Mouse (Mus musculus) heart, embryonic 14.5 days (tissue): ENCODE measurements at regions not wholly inside any gene's neighbourhood (a gene's known extent, or its start where the extent isn't known, plus 50 kb on each side); places are given as distances from the start of the nearest gene placed in this dataset.

Experiments used
- ATAC-seq: fragments of 200-750 bp; cut with Nextera tagmentation; 2 replicates; pipeline ENCODE4 v1.8.0; 2017; ENCODE audit warnings: low read depth, moderate TSS enrichment; ENCODE audit not compliant: insufficient number of reproducible peaks, insufficient read depth, low FRiP score
- H3K27ac ChIP-seq, 2 experiments: fragments of 200-500 bp in 1 of 2; fragments of 300-500 bp in 1 of 2; sonication (generic) in 1 of 2; replicated peaks in 1 of 2; 2 replicates each; pipeline ENCODE4 v1.5.1; 2012 to 2014; ENCODE audit warnings: low read depth in 2 of 2, low read length in 2 of 2, control low read depth in 1 of 2, mild to moderate bottlenecking in 1 of 2, mixed read lengths in 1 of 2; ENCODE audit not compliant: control insufficient read depth in 1 of 2, insufficient read depth in 1 of 2
- H3K27me3 ChIP-seq: fragments of 300-500 bp; sonication (generic); 2 replicates; pipeline ENCODE4 v1.6.1; 2014; ENCODE audit warnings: mild to moderate bottlenecking, low read length, control low read depth; ENCODE audit not compliant: control insufficient read depth, insufficient read depth
- H3K36me3 ChIP-seq: fragments of 300-500 bp; sonication (generic); 2 replicates; pipeline ENCODE4 v1.6.1; 2014; ENCODE audit warnings: mild to moderate bottlenecking, control low read depth, low read length, mixed read lengths; ENCODE audit not compliant: control insufficient read depth, insufficient read depth
- H3K4me1 ChIP-seq, 2 experiments: fragments of 200-500 bp in 1 of 2; fragments of 300-500 bp in 1 of 2; sonication (generic) in 1 of 2; 2 replicates each; pipeline ENCODE4 v1.6.1; 2012 to 2014; ENCODE audit warnings: low read length in 2 of 2, control low read depth in 1 of 2, mixed read lengths in 1 of 2; ENCODE audit not compliant: control insufficient read depth in 2 of 2, insufficient read depth in 2 of 2
- H3K4me2 ChIP-seq: fragments of 300-500 bp; sonication (generic); 2 replicates; pipeline ENCODE4 v1.6.1; 2014; ENCODE audit warnings: mild to moderate bottlenecking, low read length
- H3K4me3 ChIP-seq, 2 experiments: fragments of 200-500 bp in 1 of 2; fragments of 300-500 bp in 1 of 2; sonication (generic) in 1 of 2; 2 replicates each; pipeline ENCODE4 v1.5.1; 2012 to 2014; ENCODE audit warnings: low read length in 2 of 2, mild to moderate bottlenecking in 2 of 2, control low read depth in 1 of 2, low read depth in 1 of 2, moderate library complexity in 1 of 2; ENCODE audit not compliant: control insufficient read depth in 1 of 2, insufficient read depth in 1 of 2
- H3K9ac ChIP-seq: fragments of 300-500 bp; sonication (generic); 2 replicates; pipeline ENCODE4 v1.6.1; 2014; ENCODE audit warnings: mild to moderate bottlenecking, low read length
- H3K9me3 ChIP-seq: fragments of 300-500 bp; sonication (generic); 2 replicates; pipeline ENCODE4 v1.6.1; 2016; ENCODE audit warnings: low read length, control low read depth; ENCODE audit not compliant: control insufficient read depth
- WGBS: fragments of 180-500 bp; shearing (Covaris S2); extraction: QIAGEN DNeasy Blood & Tissue Kit; methylation state at CpG from one replicate; pipeline ENCODE4 v1.1.7; 2014; 5-methylcytosine and 5-hydroxymethylcytosine counted together

GRCm38 (mm10) chr12:73409481-73410085, 123.0 kb downstream of the Slc38a6 start:
- H3K36me3 ChIP-seq, result no peaks in the 10 kb centered on the region
- no peak; the same call in 1 of the 2 replicates for ATAC-seq
- H3K27ac ChIP-seq, result no peak overlapping the region
- H3K9ac ChIP-seq, result no peak overlapping the region
- H3K4me1 ChIP-seq, result peaks cover 16 to 26% of the 10 kb centered on the region in 2 experiments
- 76% methylated on average over 4 of the region's 4 CpGs for WGBS
- H3K27me3 ChIP-seq, result no peaks in the 10 kb centered on the region
- H3K4me2 ChIP-seq, result no peak overlapping the region
- no peak overlapping the region for H3K4me3 ChIP-seq
- no peaks in the 10 kb centered on the region for H3K9me3 ChIP-seq

GRCm38 (mm10) chr12:73408614-73409013, 122.0 kb downstream of the Slc38a6 start:
- H3K4me3 ChIP-seq, result no peak overlapping the region
- no peak overlapping the region for H3K4me2 ChIP-seq
- H3K27ac ChIP-seq, result peak overlapping the region in 1 of 2 experiments; percentile 33; a peak in 2 of 4 replicates
- no peaks in the 10 kb centered on the region for H3K9me3 ChIP-seq
- peaks cover 25 to 35% of the 10 kb centered on the region in 2 experiments for H3K4me1 ChIP-seq
- no peaks in the 10 kb centered on the region for H3K36me3 ChIP-seq
- no peaks in the 10 kb centered on the region for H3K27me3 ChIP-seq
- ATAC-seq, result peak; percentile 48
- no peak overlapping the region for H3K9ac ChIP-seq
- WGBS, result 56% methylated on average over 7 of the region's 7 CpGs

GRCm38 (mm10) chr12:73408165-73408564, 121.6 kb downstream of the Slc38a6 start:
- WGBS, result 59% methylated on average over 11 of the region's 11 CpGs

GRCm38 (mm10) chr12:73406556-73407087, 120.0 kb downstream of the Slc38a6 start:
- 89% methylated on average over 8 of the region's 8 CpGs for WGBS
- Histone ChIP-seq H3K36me3 (no peaks in the 10 kb centered on the region), H3K9ac (no peak overlapping the region), H3K4me1 (peaks cover 40 to 54% of the 10 kb centered on the region in 2 experiments), H3K9me3 (no peaks in the 10 kb centered on the region), H3K27me3 (no peaks in the 10 kb centered on the region), H3K4me3 (no peak overlapping the region), H3K27ac (no peak overlapping the region), H3K4me2 (no peak overlapping the region)
- no peak for ATAC-seq

More at GRCm38 (mm10) chr12:73408165-73408564, 121.6 kb downstream of the Slc38a6 start:
- H3K9me3 ChIP-seq, result no peaks in the 10 kb centered on the region
- ATAC-seq, result no peak
- no peaks in the 10 kb centered on the region for H3K27me3 ChIP-seq
- no peak overlapping the region for H3K9ac ChIP-seq
- no peaks in the 10 kb centered on the region for H3K36me3 ChIP-seq
- H3K4me1 ChIP-seq, result peaks cover 29 to 39% of the 10 kb centered on the region in 2 experiments
- H3K4me2 ChIP-seq, result no peak overlapping the region
- H3K27ac ChIP-seq, result peak overlapping the region in 1 of 2 experiments; percentile 33; a peak in 2 of 4 replicates
- H3K4me3 ChIP-seq, result no peak overlapping the region

- ATAC-seq, result no peak
- WGBS, result 86% methylated on average over 9 of the region's 9 CpGs
- H3K9ac ChIP-seq, result no peak overlapping the region
These were observed 119.0 kb downstream of the Slc38a6 start for GRCm38 (mm10) chr12:73405583-73405982.

DNA sequence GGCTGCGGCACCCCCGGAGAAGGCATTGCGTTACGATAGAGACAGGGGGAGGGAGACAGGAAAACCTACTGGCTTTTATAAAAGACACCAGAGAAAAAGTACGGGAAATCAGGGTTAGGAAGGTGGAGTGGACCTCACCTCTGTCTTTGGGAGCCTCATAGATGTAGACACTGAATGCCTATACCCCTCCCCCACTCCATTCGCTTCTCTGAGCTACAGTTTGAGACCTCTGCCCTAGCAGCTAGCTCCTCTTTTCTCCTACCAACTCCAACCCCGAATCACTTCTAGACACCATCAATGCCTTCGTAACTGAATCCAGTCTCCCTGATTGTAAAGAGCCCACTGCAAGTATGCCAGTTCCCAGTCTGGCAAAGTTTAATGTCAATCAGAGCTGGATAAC, 118.5 kb downstream of the Slc38a6 start:
- Histone ChIP-seq H3K27me3 (no peaks in the 10 kb centered on the region), H3K4me2 (no peak overlapping the region), H3K36me3 (no peaks in the 10 kb centered on the region), H3K9me3 (no peaks in the 10 kb centered on the region), H3K9ac (no peak overlapping the region), H3K4me3 (no peak overlapping the region), H3K4me1 (peaks cover 38 to 46% of the 10 kb centered on the region in 2 experiments), H3K27ac (no peak overlapping the region)
- WGBS, result 57% methylated on average over 8 of the region's 8 CpGs
- no peak for ATAC-seq

More at GRCm38 (mm10) chr12:73405583-73405982, 119.0 kb downstream of the Slc38a6 start:
- Histone ChIP-seq H3K27ac (no peak overlapping the region), H3K36me3 (no peaks in the 10 kb centered on the region), H3K9me3 (no peaks in the 10 kb centered on the region), H3K27me3 (no peaks in the 10 kb centered on the region), H3K4me1 (peaks cover 38 to 46% of the 10 kb centered on the region in 2 experiments), H3K4me2 (no peak overlapping the region), H3K4me3 (no peak overlapping the region)

DNA sequence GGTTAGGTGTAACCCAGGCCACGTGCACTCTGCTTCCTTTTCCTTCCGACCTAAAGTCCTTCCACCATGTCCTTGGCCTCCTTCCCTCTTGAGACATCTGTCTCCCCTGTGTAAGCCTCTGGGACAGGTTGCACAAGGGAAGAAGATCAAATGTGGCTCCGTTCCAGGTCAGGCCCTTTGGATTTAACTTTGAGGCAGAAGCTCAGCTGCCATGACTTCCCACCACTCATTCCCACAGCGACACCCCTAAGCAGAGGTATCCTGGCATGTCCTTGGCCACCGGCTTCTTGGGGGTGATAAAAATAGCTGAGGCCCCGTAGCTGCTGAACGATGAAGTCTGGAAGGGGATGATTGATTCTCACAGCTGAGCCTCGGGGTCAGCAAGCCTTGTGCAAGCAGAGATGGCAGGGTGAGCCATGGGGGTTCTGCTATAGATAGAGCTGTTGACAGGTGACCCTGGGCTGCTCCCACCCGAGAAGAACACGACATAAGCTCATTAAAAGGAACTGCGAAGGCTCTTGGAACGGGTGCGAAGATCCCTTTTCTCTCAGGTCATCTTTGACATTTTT, 117.4 kb downstream of the Slc38a6 start:
- 37% methylated on average over 13 of the region's 13 CpGs for WGBS
- no peak overlapping the region for H3K4me3 ChIP-seq
- no peaks in the 10 kb centered on the region for H3K36me3 ChIP-seq
- H3K4me1 ChIP-seq, result peaks cover 38 to 42% of the 10 kb centered on the region in 2 experiments
- no peak overlapping the region for H3K9ac ChIP-seq
- H3K27ac ChIP-seq, result peak overlapping the region; percentile 92 to 99
- ATAC-seq, result no peak
- no peaks in the 10 kb centered on the region for H3K27me3 ChIP-seq
- H3K4me2 ChIP-seq, result peak overlapping the region; percentile 10; the same call in 1 of the 2 replicates
- H3K9me3 ChIP-seq, result no peaks in the 10 kb centered on the region
